Mouse (Mus musculus): ENCODE results near the gene Slc37a1. TPM values are rescaled to one million over a fixed set of nuclear protein-coding genes. Genes with fewer than 3 reads are reported as not detected.

The Slc37a1 gene
- polyA plus RNA-seq, 1 experiment: 3.4 TPM

- H3K4me1 ChIP-seq: peaks cover 8% of the 10 kb centered on the region; the same call in 1 of the 2 replicates
- no peak for TF ChIP-seq FLI1 (IDR thresholded peaks at IDR 0.05; ENCODE audit: low read length)
- no peak for TF ChIP-seq GATA1 (IDR thresholded peaks at IDR 0.05; ENCODE audit: borderline replicate concordance, low read length)
- peaks cover 9% of the 10 kb centered on the region for H3K27me3 ChIP-seq (replicated peaks)
- no peak overlapping the region for H3K4me3 ChIP-seq (replicated peaks)
- peaks cover 73% of the 10 kb centered on the region for H3K36me3 ChIP-seq (replicated peaks; ENCODE audit: low read length)
- peaks cover 8% of the 10 kb centered on the region for H3K9me3 ChIP-seq
Observed at GRCm38 (mm10) chr17:31334509-31335260, 48.1 kb downstream of the Slc37a1 start.

GRCm38 (mm10) chr17:31335344-31336080 lies 48.9 kb downstream of the Slc37a1 start:
- H3K4me3 ChIP-seq (replicated peaks): no peak overlapping the region
- TF ChIP-seq GATA1 (IDR thresholded peaks at IDR 0.05; ENCODE audit: borderline replicate concordance, low read length): no peak
- TF ChIP-seq FLI1 (IDR thresholded peaks at IDR 0.05; ENCODE audit: low read length): no peak
- H3K9me3 ChIP-seq: peaks cover 8% of the 10 kb centered on the region
- H3K27me3 ChIP-seq (replicated peaks): peaks cover 9% of the 10 kb centered on the region
- no peaks in the 10 kb centered on the region for H3K4me1 ChIP-seq
- peaks cover 75% of the 10 kb centered on the region for H3K36me3 ChIP-seq (replicated peaks; ENCODE audit: low read length)

- no peak for TF ChIP-seq FLI1 (IDR thresholded peaks at IDR 0.05; ENCODE audit: low read length)
- no peak for TF ChIP-seq GATA1 (IDR thresholded peaks at IDR 0.05; ENCODE audit: borderline replicate concordance, low read length)
- Histone ChIP-seq H3K36me3 (replicated peaks; ENCODE audit: low read length) (peaks cover 69% of the 10 kb centered on the region), H3K9me3 (no peaks in the 10 kb centered on the region), H3K27me3 (replicated peaks) (peaks cover 7% of the 10 kb centered on the region), H3K4me1 (peaks cover 4% of the 10 kb centered on the region; the same call in 1 of the 2 replicates), H3K4me3 (replicated peaks) (no peak overlapping the region)
Observed at GRCm38 (mm10) chr17:31339769-31340168, 53.2 kb downstream of the Slc37a1 start.

GRCm38 (mm10) chr17:31342191-31342590 lies 55.6 kb downstream of the Slc37a1 start:
- Histone ChIP-seq H3K36me3 (replicated peaks; ENCODE audit: low read length) (peaks cover 65% of the 10 kb centered on the region), H3K4me3 (replicated peaks) (no peak overlapping the region), H3K9me3 (no peaks in the 10 kb centered on the region), H3K4me1 (peaks cover 4% of the 10 kb centered on the region; the same call in 1 of the 2 replicates), H3K27me3 (replicated peaks) (peaks cover 5% of the 10 kb centered on the region)
- TF ChIP-seq FLI1 (IDR thresholded peaks at IDR 0.05; ENCODE audit: low read length) (no peak), GATA1 (IDR thresholded peaks at IDR 0.05; ENCODE audit: borderline replicate concordance, low read length) (no peak)

- no peaks in the 10 kb centered on the region for H3K9me3 ChIP-seq
Observed at GRCm38 (mm10) chr17:31344172-31344801, 57.7 kb downstream of the Slc37a1 start.

GRCm38 (mm10) chr17:31344816-31345215 lies 58.2 kb downstream of the Slc37a1 start:
- Histone ChIP-seq H3K4me3 (replicated peaks) (no peak overlapping the region), H3K9me3 (no peaks in the 10 kb centered on the region), H3K36me3 (replicated peaks; ENCODE audit: low read length) (peaks cover 62% of the 10 kb centered on the region), H3K27me3 (replicated peaks) (no peaks in the 10 kb centered on the region), H3K4me1 (peaks cover 4% of the 10 kb centered on the region; the same call in 1 of the 2 replicates)
- TF ChIP-seq FLI1 (IDR thresholded peaks at IDR 0.05; ENCODE audit: low read length) (no peak), GATA1 (IDR thresholded peaks at IDR 0.05; ENCODE audit: borderline replicate concordance, low read length) (no peak)

More at GRCm38 (mm10) chr17:31344172-31344801, 57.7 kb downstream of the Slc37a1 start:
- TF ChIP-seq GATA1 (IDR thresholded peaks at IDR 0.05; ENCODE audit: borderline replicate concordance, low read length) (no peak), FLI1 (IDR thresholded peaks at IDR 0.05; ENCODE audit: low read length) (no peak)
- peaks cover 2% of the 10 kb centered on the region for H3K27me3 ChIP-seq (replicated peaks)
- no peak overlapping the region for H3K4me3 ChIP-seq (replicated peaks)
- peaks cover 62% of the 10 kb centered on the region for H3K36me3 ChIP-seq (replicated peaks; ENCODE audit: low read length)
- peaks cover 4% of the 10 kb centered on the region; the same call in 1 of the 2 replicates for H3K4me1 ChIP-seq

- TF ChIP-seq GATA1 (IDR thresholded peaks at IDR 0.05; ENCODE audit: borderline replicate concordance, low read length) (no peak), FLI1 (IDR thresholded peaks at IDR 0.05; ENCODE audit: low read length) (no peak)
- H3K36me3 ChIP-seq (replicated peaks; ENCODE audit: low read length): peaks cover 41% of the 10 kb centered on the region
- H3K4me1 ChIP-seq: peaks cover 1% of the 10 kb centered on the region; the same call in 1 of the 2 replicates
- no peaks in the 10 kb centered on the region for H3K9me3 ChIP-seq
- no peak overlapping the region for H3K4me3 ChIP-seq (replicated peaks)
- no peaks in the 10 kb centered on the region for H3K27me3 ChIP-seq (replicated peaks)
Observed at GRCm38 (mm10) chr17:31348129-31348528, 61.5 kb downstream of the Slc37a1 start.

- TF ChIP-seq GATA1 (IDR thresholded peaks at IDR 0.05; ENCODE audit: borderline replicate concordance, low read length): no peak
- no peak for TF ChIP-seq FLI1 (IDR thresholded peaks at IDR 0.05; ENCODE audit: low read length)
- H3K27me3 ChIP-seq (replicated peaks): peaks cover 12% of the 10 kb centered on the region
- peaks cover 39% of the 10 kb centered on the region for H3K36me3 ChIP-seq (replicated peaks; ENCODE audit: low read length)
- H3K4me3 ChIP-seq (replicated peaks): no peak overlapping the region
- no peaks in the 10 kb centered on the region for H3K9me3 ChIP-seq
- H3K4me1 ChIP-seq: no peaks in the 10 kb centered on the region; the same call in 1 of the 2 replicates
Observed at GRCm38 (mm10) chr17:31349388-31349787, 62.8 kb downstream of the Slc37a1 start.

GRCm38 (mm10) chr17:31351984-31352383 lies 65.4 kb downstream of the Slc37a1 start:
- H3K9me3 ChIP-seq: no peaks in the 10 kb centered on the region
- H3K4me3 ChIP-seq (replicated peaks): no peak overlapping the region
- H3K27me3 ChIP-seq (replicated peaks): peaks cover 16% of the 10 kb centered on the region
- no peaks in the 10 kb centered on the region for H3K4me1 ChIP-seq
- no peak for TF ChIP-seq GATA1 (IDR thresholded peaks at IDR 0.05; ENCODE audit: borderline replicate concordance, low read length)
- no peak for TF ChIP-seq FLI1 (IDR thresholded peaks at IDR 0.05; ENCODE audit: low read length)
- peaks cover 29% of the 10 kb centered on the region for H3K36me3 ChIP-seq (replicated peaks; ENCODE audit: low read length)

Data from megakaryocyte, embryonic 14.5 days (primary cell).